ENCODE assay signal across 19 mouse cellular contexts in the genomic region with DNA sequence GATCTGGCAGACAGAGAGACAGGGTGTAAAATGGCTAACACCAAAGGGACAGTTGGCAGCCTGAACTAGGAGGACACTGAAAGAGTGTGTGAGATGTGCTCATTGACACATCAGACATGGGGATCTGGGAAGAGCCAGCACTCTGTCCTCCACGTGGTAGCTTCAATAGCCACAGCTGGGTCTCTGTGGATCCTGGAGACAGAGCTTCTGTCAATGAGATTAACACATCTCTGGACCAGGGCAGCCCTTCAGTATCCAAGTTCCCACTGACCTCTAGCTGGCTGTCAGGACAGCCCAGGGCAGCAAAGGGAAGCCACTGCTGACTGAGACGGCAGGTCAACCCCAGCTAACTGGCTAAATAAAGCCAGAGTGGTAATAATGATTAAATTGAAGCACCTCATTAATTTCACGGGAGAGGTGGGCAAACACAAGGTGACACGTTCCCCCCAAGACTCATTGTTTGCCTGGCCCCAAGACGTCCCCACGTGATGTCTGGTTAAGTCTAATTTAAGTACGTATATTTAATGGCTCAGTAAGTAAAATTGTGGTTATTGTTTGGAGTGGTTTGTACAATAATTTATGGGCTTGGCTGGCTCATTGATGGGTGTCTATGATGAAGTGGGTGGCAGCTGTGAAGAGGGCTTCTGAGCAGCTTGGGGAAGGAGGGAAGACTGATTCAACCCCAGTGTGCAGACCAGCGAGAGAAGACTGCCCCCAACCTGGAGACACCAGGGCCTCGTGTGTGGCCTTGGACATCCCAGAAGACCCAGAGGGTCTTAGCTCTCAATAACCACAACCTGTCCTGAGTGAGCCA. TPM values are rescaled to one million over a fixed set of nuclear protein-coding genes. Genes with fewer than 3 reads are reported as not detected.
DNase-seq lines count a peak whose midpoint lies in the region; ATAC-seq and TF ChIP-seq lines count a peak whose summit lies in the region.
"Had no signal": no experiment of that assay in that cellular context is flagged by ENCODE, and none has a peak within 500 bp of the region (broad histone marks: within the 10 kb centered on the region; RNA-seq: fewer than 3 reads in every experiment).

No protein-coding gene starts in this region.

- H3K27me3 ChIP-seq in hindbrain, postnatal 0 days (ENCODE audit: insufficient read depth, low read length), result no peaks in the 10 kb centered on the region
- no peaks in the 10 kb centered on the region for H3K27me3 ChIP-seq in hindbrain, embryonic 11.5 days (ENCODE audit: control insufficient read depth, insufficient read depth, low read length)
- no peaks in the 10 kb centered on the region for H3K27me3 ChIP-seq in midbrain, postnatal 0 days (ENCODE audit: insufficient read depth, low read length)
- 0 out of 2 replicates have a peak, but pooled peaks cover 7% of the 10 kb centered on the region for H3K27me3 ChIP-seq in midbrain, embryonic 13.5 days
- H3K27me3 ChIP-seq: embryonic facial prominence, embryonic 15.5 days; forebrain, embryonic 13.5 days; intestine, embryonic 15.5 days had no signal

- no peak overlapping the region for H3K9ac ChIP-seq in hindbrain, postnatal 0 days (replicated peaks; ENCODE audit: low read length)
- no peak overlapping the region for H3K9ac ChIP-seq in hindbrain, embryonic 11.5 days (ENCODE audit: low read depth, low read length)
- no peak overlapping the region for H3K9ac ChIP-seq in midbrain, postnatal 0 days (replicated peaks; ENCODE audit: low read length, poor library complexity, severe bottlenecking)
- no peak overlapping the region for H3K9ac ChIP-seq in midbrain, embryonic 13.5 days (replicated peaks)
- H3K9ac ChIP-seq: embryonic facial prominence, embryonic 15.5 days; forebrain, embryonic 13.5 days; intestine, embryonic 15.5 days had no signal

- H3K27ac ChIP-seq in hindbrain, postnatal 0 days, result peak overlapping the region; percentile 15; the same call in 1 of the 2 replicates
- no peak overlapping the region for H3K27ac ChIP-seq in hindbrain, embryonic 11.5 days (ENCODE audit: low read depth, low read length)
- H3K27ac ChIP-seq in midbrain, postnatal 0 days (ENCODE audit: low read depth, low read length), result no peak overlapping the region
- H3K27ac ChIP-seq in midbrain, embryonic 13.5 days, result no peak overlapping the region
- H3K27ac ChIP-seq: embryonic facial prominence, embryonic 15.5 days; intestine, embryonic 15.5 days had no signal

- TF ChIP-seq CTCF in hindbrain, postnatal 0 days (IDR thresholded peaks at IDR 0.05; ENCODE audit: low read depth), result no peak
- no peak for TF ChIP-seq CTCF in midbrain, postnatal 0 days (IDR thresholded peaks at IDR 0.05)

- WGBS in hindbrain, postnatal 0 days, result 50% methylated on average over 9 of the region's 9 CpGs
- WGBS in hindbrain, embryonic 11.5 days, result 58% methylated on average over 9 of the region's 9 CpGs
- WGBS in midbrain, postnatal 0 days, result 62% methylated on average over 9 of the region's 9 CpGs
- WGBS in midbrain, embryonic 13.5 days, result 56% methylated on average over 9 of the region's 9 CpGs

- H3K9me3 ChIP-seq in hindbrain, postnatal 0 days (ENCODE audit: low read length), result no peaks in the 10 kb centered on the region
- no peaks in the 10 kb centered on the region for H3K9me3 ChIP-seq in hindbrain, embryonic 11.5 days (ENCODE audit: control insufficient read depth, low read length)
- no peaks in the 10 kb centered on the region for H3K9me3 ChIP-seq in midbrain, postnatal 0 days (ENCODE audit: low read length)
- no peaks in the 10 kb centered on the region for H3K9me3 ChIP-seq in midbrain, embryonic 13.5 days
- H3K9me3 ChIP-seq: embryonic facial prominence, embryonic 15.5 days; forebrain, embryonic 13.5 days; intestine, embryonic 15.5 days had no signal

- no peaks in the 10 kb centered on the region for H3K36me3 ChIP-seq in hindbrain, postnatal 0 days (ENCODE audit: insufficient read depth, low read length)
- H3K36me3 ChIP-seq in hindbrain, embryonic 11.5 days (ENCODE audit: control insufficient read depth, insufficient read depth, low read length), result no peaks in the 10 kb centered on the region
- no peaks in the 10 kb centered on the region for H3K36me3 ChIP-seq in midbrain, postnatal 0 days (ENCODE audit: insufficient read depth, low read length)
- no peaks in the 10 kb centered on the region for H3K36me3 ChIP-seq in midbrain, embryonic 13.5 days
- H3K36me3 ChIP-seq: embryonic facial prominence, embryonic 15.5 days; intestine, embryonic 15.5 days had no signal

- H3K4me2 ChIP-seq in hindbrain, postnatal 0 days (ENCODE audit: low read depth, low read length), result no peak overlapping the region
- no peak overlapping the region for H3K4me2 ChIP-seq in hindbrain, embryonic 11.5 days (replicated peaks; ENCODE audit: low read depth, low read length)
- no peak overlapping the region for H3K4me2 ChIP-seq in midbrain, postnatal 0 days (ENCODE audit: low read depth, low read length, poor library complexity, severe bottlenecking)
- H3K4me2 ChIP-seq in midbrain, embryonic 13.5 days (replicated peaks), result no peak overlapping the region
- H3K4me2 ChIP-seq: embryonic facial prominence, embryonic 15.5 days; forebrain, embryonic 13.5 days; heart, embryonic 11.5 days; intestine, embryonic 15.5 days had no signal

- peaks cover 17% of the 10 kb centered on the region for H3K4me1 ChIP-seq in hindbrain, postnatal 0 days (ENCODE audit: insufficient read depth, low read length)
- peaks cover 3% of the 10 kb centered on the region for H3K4me1 ChIP-seq in hindbrain, embryonic 11.5 days (replicated peaks; ENCODE audit: control insufficient read depth, insufficient read depth, low read length)
- peaks cover 5% of the 10 kb centered on the region for H3K4me1 ChIP-seq in midbrain, postnatal 0 days (ENCODE audit: insufficient read depth, low read length)
- H3K4me1 ChIP-seq in midbrain, embryonic 13.5 days (replicated peaks), result peaks cover 61% of the 10 kb centered on the region

- peak; percentile 33 for DNase-seq in gastrocnemius, adult 18-20 months (ENCODE audit: low spot score)
- DNase-seq in gastrocnemius, adult 8-10 months (ENCODE audit: low spot score in 2 of 2), result no peak
- peak; percentile 49 for DNase-seq in hindbrain, postnatal 0 days (ENCODE audit: low spot score)
- no peak for DNase-seq in hindbrain, embryonic 11.5 days (ENCODE audit: low spot score)
- peak; percentile 49 for DNase-seq in midbrain, postnatal 0 days (ENCODE audit: low spot score)
- DNase-seq in right cerebral cortex, postnatal 10 days (ENCODE audit: low spot score in 2 of 2), result no peak
- DNase-seq: B cell, adult 2 months; liver; thymus, postnatal 36 days had no signal

- ATAC-seq in hindbrain, postnatal 0 days, result peak; percentile 36; the same call in 1 of the 2 replicates
- ATAC-seq in hindbrain, embryonic 11.5 days (ENCODE audit: low FRiP score), result no peak
- no peak for ATAC-seq in midbrain, postnatal 0 days (ENCODE audit: low FRiP score)
- no peak for ATAC-seq in midbrain, embryonic 13.5 days
- ATAC-seq: intestine, embryonic 15.5 days had no signal

- H3K4me3 ChIP-seq in hindbrain, postnatal 0 days (ENCODE audit: low read length), result no peak overlapping the region
- H3K4me3 ChIP-seq in hindbrain, embryonic 11.5 days (ENCODE audit: low read depth, low read length), result no peak overlapping the region
- H3K4me3 ChIP-seq in midbrain, postnatal 0 days (ENCODE audit: low read depth, low read length), result no peak overlapping the region
- no peak overlapping the region for H3K4me3 ChIP-seq in midbrain, embryonic 13.5 days (replicated peaks)
- H3K4me3 ChIP-seq: embryonic facial prominence, embryonic 15.5 days; forebrain, embryonic 13.5 days; intestine, embryonic 15.5 days had no signal

RNA-seq across cellular contexts. Expression of gene Gm11733, which starts 51.5 kb away (rescaled TPM):
- not detected for total RNA-seq in gastrocnemius, adult 18-20 months (2021)
- total RNA-seq in gastrocnemius, adult 8-10 months (2022), result not detected
- 0.10 TPM in 1 of 2 replicates, not detected in the other for total RNA-seq in hindbrain, postnatal 0 days (2014; rRNA removed)
- 0.13 TPM in 1 of 2 replicates, not detected in the other for polyA plus RNA-seq in hindbrain, postnatal 0 days (2015; fragmentation: Nextera tagmentation; extraction: Ambion mirVana)
- polyA plus RNA-seq in hindbrain, embryonic 11.5 days (2014; fragmentation: Nextera tagmentation; extraction: Ambion mirVana), result not detected in 2 replicates
- 0.38 TPM in 1 of 2 replicates, not detected in the other for total RNA-seq in midbrain, postnatal 0 days (2014; rRNA removed)
- polyA plus RNA-seq in midbrain, postnatal 0 days (2015; fragmentation: Nextera tagmentation; extraction: Ambion mirVana), result 0.07 TPM in 1 of 2 replicates, not detected in the other
- polyA plus RNA-seq in midbrain, embryonic 13.5 days (2015; fragmentation: Nextera tagmentation; extraction: Ambion mirVana), result not detected in 2 replicates
- total RNA-seq: heart, postnatal 4 days; megakaryocyte-erythroid progenitor cell, adult 5-6 weeks; neutrophil, adult 5-6 weeks had no signal
- polyA plus RNA-seq: embryonic facial prominence, embryonic 15.5 days; forebrain, embryonic 13.5 days; intestine, embryonic 15.5 days; kidney, embryonic 16.5 days; lung, embryonic 16.5 days had no signal

Comparison
In these comparisons a context has a peak if more than half of its experiments do, and no peak if none do; other contexts are left out.
1. DNase-seq: peak in gastrocnemius, adult 18-20 months (single experiment), hindbrain, postnatal 0 days (single experiment) and midbrain, postnatal 0 days (single experiment); none in gastrocnemius, adult 8-10 months (0 of 2), hindbrain, embryonic 11.5 days (single experiment) and right cerebral cortex, postnatal 10 days (0 of 2).